8 mouse cellular contexts compared by ENCODE assay signal in genomic region chr4:128804426-128805149, GRCm38 (mm10). TPM values are rescaled to one million over a fixed set of nuclear protein-coding genes. Genes with fewer than 3 reads are reported as not detected.
A peak's percentile ranks its signal among the peaks of the same experiment; 100 is the strongest.
DNase-seq lines count a peak whose midpoint lies in the region; ATAC-seq and TF ChIP-seq lines count a peak whose summit lies in the region.

No protein-coding gene starts in this region.

- H3K4me1 ChIP-seq in cerebellum, adult 2 months (ENCODE audit: control insufficient read depth, insufficient read depth, low read length), result peaks cover 26% of the 10 kb centered on the region
- H3K4me1 ChIP-seq in forebrain, embryonic 11.5 days (replicated peaks; ENCODE audit: control insufficient read depth, insufficient read depth, low read length), result peaks cover 23% of the 10 kb centered on the region
- peaks cover 50% of the 10 kb centered on the region for H3K4me1 ChIP-seq in midbrain, embryonic 15.5 days

- peak overlapping the region; percentile 83 for H3K4me3 ChIP-seq in cerebellum, adult 2 months (replicated peaks; ENCODE audit: insufficient read depth, low read depth, low read length)
- peak overlapping the region; percentile 99 for H3K4me3 ChIP-seq in forebrain, embryonic 11.5 days (ENCODE audit: low read depth, low read length)
- peak overlapping the region; percentile 72 for H3K4me3 ChIP-seq in midbrain, embryonic 15.5 days

- ATAC-seq in forebrain, embryonic 11.5 days (replicated peaks; ENCODE audit: low FRiP score), result peak; percentile 25; the same call in 1 of the 2 replicates
- ATAC-seq in midbrain, embryonic 15.5 days (replicated peaks), result no peak

- no peaks in the 10 kb centered on the region for H3K27me3 ChIP-seq in cerebellum, adult 2 months (ENCODE audit: control insufficient read depth, insufficient read depth, low read length)
- no peaks in the 10 kb centered on the region for H3K27me3 ChIP-seq in forebrain, embryonic 11.5 days (ENCODE audit: control insufficient read depth, insufficient read depth, low read length)
- no peaks in the 10 kb centered on the region for H3K27me3 ChIP-seq in midbrain, embryonic 15.5 days (replicated peaks)

- 1% methylated on average over 6 of the region's 6 CpGs for WGBS in cerebellum, adult 2 months
- 6% methylated on average over 6 of the region's 6 CpGs for WGBS in forebrain, embryonic 11.5 days
- WGBS in midbrain, embryonic 15.5 days, result 2% methylated on average over 6 of the region's 6 CpGs

- no peaks in the 10 kb centered on the region for H3K9me3 ChIP-seq in forebrain, embryonic 11.5 days (ENCODE audit: control insufficient read depth, low read length)
- no peaks in the 10 kb centered on the region for H3K9me3 ChIP-seq in midbrain, embryonic 15.5 days

- peak overlapping the region; percentile 83 for H3K4me2 ChIP-seq in forebrain, embryonic 11.5 days (ENCODE audit: low read depth, low read length, severe bottlenecking)
- H3K4me2 ChIP-seq in midbrain, embryonic 15.5 days, result peak overlapping the region; percentile 77

- H3K27ac ChIP-seq in cerebellum, adult 2 months (ENCODE audit: insufficient read depth, low read length), result no peak overlapping the region
- peak overlapping the region; percentile 85; the same call in 1 of the 2 replicates for H3K27ac ChIP-seq in forebrain, embryonic 11.5 days (ENCODE audit: low read depth, low read length)
- H3K27ac ChIP-seq in midbrain, embryonic 15.5 days, result peak overlapping the region; percentile 95; the same call in 1 of the 2 replicates

- H3K36me3 ChIP-seq in forebrain, embryonic 11.5 days (ENCODE audit: control insufficient read depth, insufficient read depth, low read length), result peaks cover 3% of the 10 kb centered on the region; the same call in 1 of the 2 replicates
- no peaks in the 10 kb centered on the region for H3K36me3 ChIP-seq in midbrain, embryonic 15.5 days (replicated peaks)

- no peak for DNase-seq in cerebellum, adult 2 months
- DNase-seq in cerebellum, adult 18-20 months, result no peak
- DNase-seq in CD4-positive helper T cell, adult 2 months (ENCODE audit: low read depth, low spot score), result peak; percentile 61
- DNase-seq in forebrain, embryonic 11.5 days (ENCODE audit: low spot score), result no peak
- peak; percentile 45 to 64 for DNase-seq in kidney, postnatal 4 days
- DNase-seq in left cerebral cortex, postnatal 10 days (ENCODE audit: extremely low spot score in 1 of 2, low spot score in 2 of 2), result no peak
- no peak for DNase-seq in gastrocnemius, postnatal 10 days

- no peak for TF ChIP-seq CTCF in cerebellum, adult 2 months (IDR thresholded peaks at IDR 0.05; ENCODE audit: borderline replicate concordance, insufficient read depth, low read depth, low read length)

- no peak for TF ChIP-seq POLR2A in cerebellum, adult 2 months (IDR thresholded peaks at IDR 0.05; ENCODE audit: borderline replicate concordance, insufficient read depth, low read length)

- intact Hi-C loops in left cerebral cortex, postnatal 10 days (cut with DNase I), result loop anchor here (5.0 kb wide), 1 partner anchor 48 kb away; no protein-coding TSS in a partner anchor

- peak overlapping the region; percentile 98 for H3K9ac ChIP-seq in forebrain, embryonic 11.5 days (ENCODE audit: low read length)
- peak overlapping the region; percentile 94 for H3K9ac ChIP-seq in midbrain, embryonic 15.5 days

RNA-seq across cellular contexts. Expression of gene Zfp362, which starts 1.3 kb away (rescaled TPM):
- polyA plus RNA-seq in cerebellum, adult 2 months (2012; rRNA removed), result 24.8 and 25.5 TPM in 2 replicates
- 53.0 and 55.2 TPM in 2 replicates for polyA plus RNA-seq in forebrain, embryonic 11.5 days (2014; fragmentation: Nextera tagmentation; extraction: Ambion mirVana)
- 40.1 and 42.2 TPM in 2 replicates for polyA plus RNA-seq in midbrain, embryonic 15.5 days (2015; fragmentation: Nextera tagmentation; extraction: Ambion mirVana)
- 10 to 100 TPM; 43.4 to 45.5 TPM for total RNA-seq in left cerebral cortex, postnatal 10 days (2021)
- 10 to 100 TPM; 18.0 to 18.8 TPM for total RNA-seq in gastrocnemius, postnatal 10 days (2021)

RNA-seq across cellular contexts. Expression of gene A3galt2, which starts 49.4 kb away (rescaled TPM):
- polyA plus RNA-seq in cerebellum, adult 2 months (2012; rRNA removed), result 1.9 and 2.4 TPM in 2 replicates
- polyA plus RNA-seq in forebrain, embryonic 11.5 days (2014; fragmentation: Nextera tagmentation; extraction: Ambion mirVana), result 0.56 TPM in 2 replicates
- polyA plus RNA-seq in midbrain, embryonic 15.5 days (2015; fragmentation: Nextera tagmentation; extraction: Ambion mirVana), result 0.28 and 0.34 TPM in 2 replicates
- total RNA-seq in left cerebral cortex, postnatal 10 days (2021), result under 1 TPM; 0.45 to 0.47 TPM
- under 1 TPM in 1 of 2 experiments, not detected in 1; 0.12 TPM for total RNA-seq in gastrocnemius, postnatal 10 days (2021)

Comparison
In these comparisons a context has a peak if more than half of its experiments do, and no peak if none do; other contexts are left out.
1. DNase-seq: peak in CD4-positive helper T cell, adult 2 months (single experiment) and kidney, postnatal 4 days (2 of 2); none in cerebellum, adult 2 months (0 of 2), cerebellum, adult 18-20 months (0 of 2), forebrain, embryonic 11.5 days (single experiment), left cerebral cortex, postnatal 10 days (0 of 2) and gastrocnemius, postnatal 10 days (single experiment).
2. Peak in every context shown above with its lines, with median percentiles within 50 percentile points of each other: H3K4me3 ChIP-seq.